Mouse (Mus musculus) midbrain, postnatal 0 days (tissue): Measurements from ENCODE around the gene Dglucy. TPM values are rescaled to one million over a fixed set of nuclear protein-coding genes. Genes with fewer than 3 reads are reported as not detected.

ENCODE experiments used
- ATAC-seq: fragments of 200-750 bp; cut with Nextera tagmentation; 2 replicates; pipeline ENCODE4 v1.8.0; 2017; ENCODE audit warnings: moderate number of reproducible peaks, mild to moderate bottlenecking, moderate TSS enrichment, moderate library complexity; ENCODE audit not compliant: low FRiP score
- DNase-seq: peaks from one replicate; pipeline ENCODE4 v3.0.0-alpha.2; 2015; ENCODE audit warnings: low spot score
- H3K27ac ChIP-seq: fragments of 300-500 bp; sonication (generic); 2 replicates; pipeline ENCODE4 v1.5.1; 2014; ENCODE audit warnings: low read depth, mild to moderate bottlenecking, low read length, mixed read lengths
- H3K27me3 ChIP-seq: fragments of 300-500 bp; sonication (generic); 2 replicates; pipeline ENCODE4 v1.6.1; 2014; ENCODE audit warnings: low read length, control low read depth, mixed read lengths; ENCODE audit not compliant: insufficient read depth
- H3K36me3 ChIP-seq: fragments of 300-500 bp; sonication (generic); 2 replicates; pipeline ENCODE4 v1.6.1; 2014; ENCODE audit warnings: low read length, control low read depth, mixed read lengths; ENCODE audit not compliant: insufficient read depth
- H3K4me1 ChIP-seq: fragments of 300-500 bp; sonication (generic); 2 replicates; pipeline ENCODE4 v1.6.1; 2014; ENCODE audit warnings: mild to moderate bottlenecking, control low read depth, antibody characterized with exemption, low read length, mixed read lengths; ENCODE audit not compliant: insufficient read depth
- H3K4me2 ChIP-seq: fragments of 300-500 bp; sonication (generic); 2 replicates; pipeline ENCODE4 v1.6.1; 2014; ENCODE audit warnings: low read depth, mild to moderate bottlenecking, low read length, mixed read lengths; ENCODE audit not compliant: poor library complexity, severe bottlenecking
- H3K4me3 ChIP-seq: fragments of 300-500 bp; sonication (generic); 2 replicates; pipeline ENCODE4 v1.5.1; 2014; ENCODE audit warnings: low read depth, mild to moderate bottlenecking, low read length, moderate library complexity
- H3K9ac ChIP-seq: fragments of 300-500 bp; sonication (generic); replicated peaks from 2 replicates; pipeline ENCODE4 v1.6.1; 2014; ENCODE audit warnings: mild to moderate bottlenecking, low read length, moderate library complexity, mixed read lengths; ENCODE audit not compliant: poor library complexity, severe bottlenecking
- H3K9me3 ChIP-seq: fragments of 300-500 bp; sonication (generic); 2 replicates; pipeline ENCODE4 v1.6.1; 2016; ENCODE audit warnings: low read length, control low read depth
- CTCF ChIP-seq: IDR thresholded peaks from 2 replicates; pipeline ENCODE4 v1.5.1; 2016; ENCODE audit warnings: antibody characterized with exemption, mild to moderate bottlenecking
- WGBS: fragments of 180-500 bp; shearing (Covaris S2); extraction: QIAGEN DNeasy Blood & Tissue Kit; methylation state at CpG from one replicate; pipeline ENCODE4 v1.1.7; 2014; 5-methylcytosine and 5-hydroxymethylcytosine counted together
- polyA plus RNA-seq: library from polyadenylated mRNA; unstranded; fragments of >200 nt; fragmentation: Nextera tagmentation; extraction: Ambion mirVana; gene quantifications from 2 replicates; pipeline ENCODE4 v1.2.1, GENCODE M21; 2015
- total RNA-seq: library from RNA; depleted of rRNA; stranded (reverse); fragments of >200 nt; gene quantifications from 2 replicates; pipeline ENCODE4 v1.2.3, GENCODE M21; 2014

The Dglucy gene
- total and polyA plus RNA-seq, 2 experiments from 2014 or later = 2.2 to 3.6 TPM

GRCm38 (mm10) chr12:100852370-100852769 is 73.5 kb downstream of the Dglucy start:
- Histone ChIP-seq H3K9ac (no peak overlapping the region), H3K27ac (no peak overlapping the region), H3K4me1 (no peaks in the 10 kb centered on the region), H3K9me3 (no peaks in the 10 kb centered on the region), H3K4me3 (no peak overlapping the region), H3K4me2 (no peak overlapping the region), H3K36me3 (no peaks in the 10 kb centered on the region), H3K27me3 (no peaks in the 10 kb centered on the region)
- no peak for ATAC-seq
- no peak for DNase-seq
- WGBS = 89% methylated on average over 3 of the region's 3 CpGs
- no peak for TF ChIP-seq CTCF

DNA sequence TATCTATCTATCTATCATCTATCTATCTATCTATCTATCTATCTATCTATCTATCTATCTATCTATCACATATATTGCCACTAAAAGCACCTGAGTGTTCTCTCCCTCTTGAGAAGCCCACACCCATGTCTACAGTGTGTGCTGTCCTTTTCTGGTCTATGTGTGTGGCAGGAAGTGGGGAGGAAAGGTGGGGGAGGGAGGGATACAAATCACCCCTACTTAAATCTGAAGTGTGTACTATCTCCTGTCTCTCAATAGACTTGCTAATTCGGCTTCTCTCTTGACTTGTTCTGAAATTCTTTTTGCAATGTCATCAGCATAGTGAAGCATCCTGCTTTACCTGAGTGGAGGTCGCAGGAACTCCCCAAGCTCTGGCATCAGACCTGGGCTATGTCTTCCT is 77.5 kb downstream of the Dglucy start:
- Histone ChIP-seq H3K9ac (no peak overlapping the region), H3K27me3 (no peaks in the 10 kb centered on the region), H3K4me1 (no peaks in the 10 kb centered on the region), H3K4me2 (no peak overlapping the region), H3K36me3 (no peaks in the 10 kb centered on the region), H3K27ac (no peak overlapping the region), H3K4me3 (no peak overlapping the region), H3K9me3 (no peaks in the 10 kb centered on the region)
- WGBS = 92% methylated on average over 2 of the region's 2 CpGs
- no peak for DNase-seq
- no peak for TF ChIP-seq CTCF
- no peak for ATAC-seq

DNA sequence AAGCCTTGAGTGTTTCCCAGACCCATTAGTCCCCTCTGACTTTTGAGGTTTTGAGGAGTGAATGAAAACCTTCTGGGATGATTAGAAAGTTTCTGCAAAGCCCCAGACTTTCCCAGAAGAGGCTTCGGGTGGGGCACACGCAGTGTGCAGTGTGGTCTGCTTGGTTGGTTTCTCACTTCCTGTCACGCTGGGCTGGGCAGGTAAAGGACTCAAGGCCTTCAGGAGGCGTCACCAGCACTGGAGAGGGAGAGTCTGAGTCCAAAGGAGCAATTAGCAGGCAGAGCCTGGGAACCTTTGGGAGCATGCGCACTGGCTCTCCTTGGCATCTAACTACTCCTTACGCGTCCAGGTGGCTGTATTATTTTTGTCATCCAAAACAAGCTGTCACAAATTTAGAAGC is 78.9 kb downstream of the Dglucy start:
- 86% methylated on average over 7 of the region's 7 CpGs for WGBS
- DNase-seq = no peak
- TF ChIP-seq CTCF = no peak
- Histone ChIP-seq H3K36me3 (no peaks in the 10 kb centered on the region), H3K27ac (no peak overlapping the region), H3K4me3 (no peak overlapping the region), H3K27me3 (no peaks in the 10 kb centered on the region), H3K4me1 (no peaks in the 10 kb centered on the region), H3K4me2 (no peak overlapping the region), H3K9me3 (no peaks in the 10 kb centered on the region), H3K9ac (no peak overlapping the region)
- ATAC-seq = no peak

- H3K4me2 ChIP-seq = no peak overlapping the region
- TF ChIP-seq CTCF = no peak
- H3K27ac ChIP-seq = no peak overlapping the region
- no peak overlapping the region for H3K4me3 ChIP-seq
- no peaks in the 10 kb centered on the region for H3K36me3 ChIP-seq
- DNase-seq (no peak), ATAC-seq (no peak)
- no peaks in the 10 kb centered on the region for H3K4me1 ChIP-seq
- 90% methylated on average over 3 of the region's 3 CpGs for WGBS
- no peaks in the 10 kb centered on the region for H3K9me3 ChIP-seq
- H3K9ac ChIP-seq = no peak overlapping the region
- H3K27me3 ChIP-seq = no peaks in the 10 kb centered on the region
Measured at GRCm38 (mm10) chr12:100862272-100862671, 83.4 kb downstream of the Dglucy start.

DNA sequence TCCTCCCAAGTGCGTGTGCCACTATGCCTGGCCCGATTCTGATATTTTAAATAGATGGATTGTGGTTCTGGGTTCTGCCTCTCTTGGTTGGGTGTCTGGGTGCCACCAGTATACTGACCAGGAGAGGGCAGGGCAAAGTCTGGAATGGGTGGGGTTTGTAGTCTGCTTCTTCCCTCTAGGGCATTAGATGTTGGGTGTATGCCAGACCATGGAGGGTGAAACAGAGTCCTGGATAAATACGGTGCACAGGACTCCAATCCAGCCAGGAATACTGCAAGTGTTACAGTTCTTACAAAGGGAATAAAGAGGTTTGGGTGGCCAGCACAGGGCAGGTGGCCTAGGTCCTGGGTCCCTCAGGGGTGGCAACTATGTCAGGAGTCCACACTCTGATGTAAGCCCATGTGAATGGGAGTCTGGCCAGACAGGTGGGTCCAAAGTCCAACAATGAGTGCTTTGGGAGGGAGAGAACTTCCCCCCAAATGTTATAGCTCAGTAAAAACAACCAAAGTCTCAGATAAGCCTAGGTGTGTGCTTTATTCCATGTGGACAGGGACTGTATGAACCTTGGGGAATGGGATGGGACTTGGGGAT is 84.1 kb downstream of the Dglucy start:
- no peak overlapping the region for H3K9ac ChIP-seq
- TF ChIP-seq CTCF = no peak
- WGBS = 92% methylated on average over 3 of the region's 3 CpGs

DNA sequence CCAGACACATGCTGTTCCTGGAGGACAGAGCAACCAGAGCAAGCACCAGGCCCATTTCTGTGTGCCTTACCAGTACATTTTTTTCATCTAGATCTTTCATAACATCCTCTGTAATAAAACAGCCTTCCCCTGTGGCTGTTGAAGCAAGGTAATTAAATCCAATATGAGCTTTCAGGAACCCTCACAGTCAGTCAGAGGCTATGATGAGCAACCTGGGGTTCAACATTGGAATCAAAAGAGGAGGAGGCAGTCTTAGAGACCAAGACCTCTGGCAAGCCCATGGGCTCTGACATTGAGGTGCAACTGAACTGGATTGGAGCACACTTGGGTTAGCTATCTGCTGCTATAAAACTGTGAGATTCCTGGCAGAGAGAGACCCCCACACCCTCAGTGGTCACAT is 86.2 kb downstream of the Dglucy start:
- H3K9ac ChIP-seq = no peak overlapping the region
- no peaks in the 10 kb centered on the region for H3K36me3 ChIP-seq
- H3K27ac ChIP-seq = no peak overlapping the region
- DNase-seq = no peak
- no peak overlapping the region for H3K4me3 ChIP-seq
- H3K4me2 ChIP-seq = no peak overlapping the region
- TF ChIP-seq CTCF = no peak
- no peaks in the 10 kb centered on the region for H3K9me3 ChIP-seq
- no peaks in the 10 kb centered on the region for H3K4me1 ChIP-seq
- no peak for ATAC-seq
- H3K27me3 ChIP-seq = no peaks in the 10 kb centered on the region

More for the DNA sequence above, 84.1 kb downstream of the Dglucy start:
- ATAC-seq = no peak
- no peaks in the 10 kb centered on the region for H3K36me3 ChIP-seq
- H3K4me3 ChIP-seq = no peak overlapping the region
- no peak overlapping the region for H3K27ac ChIP-seq
- no peaks in the 10 kb centered on the region for H3K9me3 ChIP-seq
- no peak for DNase-seq
- no peaks in the 10 kb centered on the region for H3K27me3 ChIP-seq
- no peak overlapping the region for H3K4me2 ChIP-seq
- no peaks in the 10 kb centered on the region for H3K4me1 ChIP-seq
